Mouse (Mus musculus): ENCODE data around the gene Crk. TPM values are rescaled to one million over a fixed set of nuclear protein-coding genes. Genes with fewer than 3 reads are reported as not detected.

Crk gene
- total and polyA plus RNA-seq, 2 experiments from 2014 or later = 57.0 to 88.4 TPM

DNA sequence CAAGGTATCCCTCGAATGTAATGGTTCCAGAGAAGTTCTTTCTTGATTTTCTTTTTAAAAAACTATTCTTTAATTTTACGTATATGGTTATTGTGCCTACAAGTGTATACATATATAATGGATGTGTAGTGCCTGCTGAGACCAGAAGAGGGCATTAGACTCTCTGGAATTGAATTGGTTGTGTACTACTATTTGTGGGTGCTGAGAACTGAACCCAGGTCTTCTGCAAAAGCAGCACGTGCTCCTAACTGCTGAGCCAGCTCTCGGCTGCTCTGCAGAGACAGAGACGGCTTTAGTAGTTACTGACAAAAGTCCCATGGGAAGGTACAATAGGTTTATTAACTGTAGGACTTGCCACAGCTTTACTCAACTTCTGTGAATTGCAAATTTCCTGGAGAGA, 5.4 kb downstream of the Crk start:
- TF ChIP-seq EP300 (IDR thresholded peaks at IDR 0.05; ENCODE audit: low read depth) (no peak), CTCF (IDR thresholded peaks at IDR 0.05; ENCODE audit: low read depth) (no peak)
- Histone ChIP-seq H3K27ac (ENCODE audit: low read depth) (no peak overlapping the region), H3K4me3 (ENCODE audit: low read depth, low read length) (no peak overlapping the region), H3K9ac (replicated peaks; ENCODE audit: low read depth, low read length) (no peak overlapping the region), H3K4me1 (ENCODE audit: control insufficient read depth, insufficient read depth) (peaks cover 34% of the 10 kb centered on the region), H3K9me3 (replicated peaks; ENCODE audit: control insufficient read depth, low read length) (no peaks in the 10 kb centered on the region), H3K4me2 (ENCODE audit: low read depth, low read length) (no peak overlapping the region), H3K36me3 (replicated peaks; ENCODE audit: control insufficient read depth, insufficient read depth, low read length) (peaks cover 9% of the 10 kb centered on the region; the same call in 1 of the 2 replicates), H3K27me3 (ENCODE audit: control insufficient read depth, insufficient read depth, low read length) (no peaks in the 10 kb centered on the region)
- 92% methylated on average over 5 of the region's 5 CpGs for WGBS
- ATAC-seq (ENCODE audit: insufficient read depth, low read depth) (no peak), DNase-seq (ENCODE audit: low spot score) (no peak)

DNA sequence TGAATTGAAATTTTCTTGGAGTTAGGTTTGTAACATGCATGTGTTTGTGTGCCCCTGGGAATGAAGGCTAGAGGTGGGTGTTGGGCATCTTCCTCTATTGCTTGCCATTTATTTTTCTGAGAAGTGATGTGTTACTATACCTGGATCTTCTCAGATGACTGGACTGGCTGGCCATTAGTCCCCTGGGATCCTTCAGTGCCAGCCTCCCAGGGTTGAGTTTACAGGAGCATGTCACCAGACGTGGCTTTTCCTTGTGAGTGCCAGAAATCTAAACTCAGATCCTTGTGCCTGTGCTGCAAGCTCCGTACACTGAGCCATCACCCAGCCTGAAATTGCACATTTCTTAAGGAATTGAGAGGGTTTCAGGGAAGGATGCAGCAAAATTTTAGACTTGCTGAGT, 5.9 kb downstream of the Crk start:
- H3K36me3 ChIP-seq (replicated peaks; ENCODE audit: control insufficient read depth, insufficient read depth, low read length) = peaks cover 9% of the 10 kb centered on the region; the same call in 1 of the 2 replicates
- TF ChIP-seq EP300 (IDR thresholded peaks at IDR 0.05; ENCODE audit: low read depth) (no peak), CTCF (IDR thresholded peaks at IDR 0.05; ENCODE audit: low read depth) (no peak)
- no peaks in the 10 kb centered on the region for H3K27me3 ChIP-seq (ENCODE audit: control insufficient read depth, insufficient read depth, low read length)
- H3K9me3 ChIP-seq (replicated peaks; ENCODE audit: control insufficient read depth, low read length) = no peaks in the 10 kb centered on the region
- DNase-seq (ENCODE audit: low spot score) = no peak
- 59% methylated on average over 2 of the region's 2 CpGs for WGBS
- H3K27ac ChIP-seq (ENCODE audit: low read depth) = no peak overlapping the region
- no peak overlapping the region; the same call in 1 of the 2 replicates for H3K9ac ChIP-seq (replicated peaks; ENCODE audit: low read depth, low read length)
- no peak for ATAC-seq (ENCODE audit: insufficient read depth, low read depth)
- no peak overlapping the region for H3K4me3 ChIP-seq (ENCODE audit: low read depth, low read length)
- H3K4me2 ChIP-seq (ENCODE audit: low read depth, low read length) = no peak overlapping the region
- H3K4me1 ChIP-seq (ENCODE audit: control insufficient read depth, insufficient read depth) = peaks cover 34% of the 10 kb centered on the region

- peaks cover 18% of the 10 kb centered on the region for H3K4me1 ChIP-seq (ENCODE audit: control insufficient read depth, insufficient read depth)
- no peak overlapping the region for H3K4me3 ChIP-seq (ENCODE audit: low read depth, low read length)
- 48% methylated on average over 2 of the region's 2 CpGs for WGBS
- H3K9me3 ChIP-seq (replicated peaks; ENCODE audit: control insufficient read depth, low read length) = no peaks in the 10 kb centered on the region
- H3K27me3 ChIP-seq (ENCODE audit: control insufficient read depth, insufficient read depth, low read length) = no peaks in the 10 kb centered on the region
- H3K27ac ChIP-seq (ENCODE audit: low read depth) = 0 out of 2 replicates have a peak overlapping the region, but pooled peaks have one; percentile 26
- no peak overlapping the region for H3K4me2 ChIP-seq (ENCODE audit: low read depth, low read length)
- DNase-seq (ENCODE audit: low spot score) (no peak), ATAC-seq (ENCODE audit: insufficient read depth, low read depth) (no peak)
- H3K36me3 ChIP-seq (replicated peaks; ENCODE audit: control insufficient read depth, insufficient read depth, low read length) = peaks cover 20% of the 10 kb centered on the region
- no peak overlapping the region for H3K9ac ChIP-seq (replicated peaks; ENCODE audit: low read depth, low read length)
- TF ChIP-seq EP300 (IDR thresholded peaks at IDR 0.05; ENCODE audit: low read depth) (no peak), CTCF (IDR thresholded peaks at IDR 0.05; ENCODE audit: low read depth) (no peak)
These were observed 8.4 kb downstream of the Crk start for GRCm38 (mm10) chr11:75687343-75687993.

DNA sequence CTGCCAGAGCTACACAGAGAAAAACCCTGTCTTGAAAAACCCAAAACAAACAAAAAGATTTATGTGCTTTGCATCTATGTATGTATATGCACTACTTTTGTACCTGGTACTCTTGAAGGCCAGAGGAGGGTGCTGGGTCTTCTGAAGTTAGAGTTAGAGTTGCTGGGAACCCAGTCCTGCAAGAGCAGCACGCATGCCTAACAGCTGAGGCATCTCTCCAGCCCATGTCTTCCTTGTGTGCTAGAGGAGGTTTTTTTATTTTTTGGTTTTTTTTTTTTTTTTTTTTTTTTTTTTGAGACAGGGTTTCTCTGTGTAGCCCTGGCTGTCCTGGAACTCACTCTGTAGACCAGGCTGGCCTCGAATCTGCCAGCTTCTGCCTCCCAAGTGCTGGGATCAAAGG, 9.1 kb downstream of the Crk start:
- peaks cover 18% of the 10 kb centered on the region for H3K4me1 ChIP-seq (ENCODE audit: control insufficient read depth, insufficient read depth)
- peaks cover 25% of the 10 kb centered on the region for H3K36me3 ChIP-seq (replicated peaks; ENCODE audit: control insufficient read depth, insufficient read depth, low read length)
- no peak overlapping the region for H3K4me3 ChIP-seq (ENCODE audit: low read depth, low read length)
- H3K9me3 ChIP-seq (replicated peaks; ENCODE audit: control insufficient read depth, low read length) = no peaks in the 10 kb centered on the region
- WGBS = 80% methylated on average over 2 of the region's 2 CpGs
- no peak for ATAC-seq (ENCODE audit: insufficient read depth, low read depth)
- DNase-seq (ENCODE audit: low spot score) = no peak
- no peak overlapping the region for H3K4me2 ChIP-seq (ENCODE audit: low read depth, low read length)
- no peak overlapping the region for H3K9ac ChIP-seq (replicated peaks; ENCODE audit: low read depth, low read length)
- no peak for TF ChIP-seq EP300 (IDR thresholded peaks at IDR 0.05; ENCODE audit: low read depth)
- no peak for TF ChIP-seq CTCF (IDR thresholded peaks at IDR 0.05; ENCODE audit: low read depth)
- H3K27ac ChIP-seq (ENCODE audit: low read depth) = 0 out of 2 replicates have a peak overlapping the region, but pooled peaks have one; percentile 26
- no peaks in the 10 kb centered on the region for H3K27me3 ChIP-seq (ENCODE audit: control insufficient read depth, insufficient read depth, low read length)

GRCm38 (mm10) chr11:75689977-75690376, 10.9 kb downstream of the Crk start:
- 56% methylated on average over 1 of the region's 1 CpGs for WGBS
- TF ChIP-seq EP300 (IDR thresholded peaks at IDR 0.05; ENCODE audit: low read depth) (no peak), CTCF (IDR thresholded peaks at IDR 0.05; ENCODE audit: low read depth) (no peak)
- no peaks in the 10 kb centered on the region for H3K27me3 ChIP-seq (ENCODE audit: control insufficient read depth, insufficient read depth, low read length)

GRCm38 (mm10) chr11:75691047-75691446, 12.0 kb downstream of the Crk start:
- H3K4me1 ChIP-seq (ENCODE audit: control insufficient read depth, insufficient read depth) = peaks cover 7% of the 10 kb centered on the region

More at GRCm38 (mm10) chr11:75689977-75690376, 10.9 kb downstream of the Crk start:
- Histone ChIP-seq H3K27ac (ENCODE audit: low read depth) (no peak overlapping the region), H3K4me2 (ENCODE audit: low read depth, low read length) (no peak overlapping the region), H3K36me3 (replicated peaks; ENCODE audit: control insufficient read depth, insufficient read depth, low read length) (peaks cover 37% of the 10 kb centered on the region), H3K4me1 (ENCODE audit: control insufficient read depth, insufficient read depth) (peaks cover 16% of the 10 kb centered on the region), H3K9ac (replicated peaks; ENCODE audit: low read depth, low read length) (no peak overlapping the region), H3K9me3 (replicated peaks; ENCODE audit: control insufficient read depth, low read length) (no peaks in the 10 kb centered on the region), H3K4me3 (ENCODE audit: low read depth, low read length) (no peak overlapping the region)
- ATAC-seq (ENCODE audit: insufficient read depth, low read depth) (no peak), DNase-seq (ENCODE audit: low spot score) (no peak)

More at GRCm38 (mm10) chr11:75691047-75691446, 12.0 kb downstream of the Crk start:
- Histone ChIP-seq H3K4me3 (ENCODE audit: low read depth, low read length) (no peak overlapping the region), H3K36me3 (replicated peaks; ENCODE audit: control insufficient read depth, insufficient read depth, low read length) (peaks cover 43% of the 10 kb centered on the region), H3K27ac (ENCODE audit: low read depth) (no peak overlapping the region), H3K9ac (replicated peaks; ENCODE audit: low read depth, low read length) (no peak overlapping the region), H3K9me3 (replicated peaks; ENCODE audit: control insufficient read depth, low read length) (no peaks in the 10 kb centered on the region), H3K27me3 (ENCODE audit: control insufficient read depth, insufficient read depth, low read length) (no peaks in the 10 kb centered on the region), H3K4me2 (ENCODE audit: low read depth, low read length) (no peak overlapping the region)
- ATAC-seq (ENCODE audit: insufficient read depth, low read depth) (no peak), DNase-seq (ENCODE audit: low spot score) (no peak)
- no peak for TF ChIP-seq CTCF (IDR thresholded peaks at IDR 0.05; ENCODE audit: low read depth)
- TF ChIP-seq EP300 (IDR thresholded peaks at IDR 0.05; ENCODE audit: low read depth) = no peak

All from heart, postnatal 0 days (tissue).